Mouse (Mus musculus): ENCODE data around the gene Abhd6. TPM values are rescaled to one million over a fixed set of nuclear protein-coding genes. Genes with fewer than 3 reads are reported as not detected.

Gene Abhd6
- polyA plus RNA-seq, 1 experiment from 2014 or later, result 23.8 TPM

DNA sequence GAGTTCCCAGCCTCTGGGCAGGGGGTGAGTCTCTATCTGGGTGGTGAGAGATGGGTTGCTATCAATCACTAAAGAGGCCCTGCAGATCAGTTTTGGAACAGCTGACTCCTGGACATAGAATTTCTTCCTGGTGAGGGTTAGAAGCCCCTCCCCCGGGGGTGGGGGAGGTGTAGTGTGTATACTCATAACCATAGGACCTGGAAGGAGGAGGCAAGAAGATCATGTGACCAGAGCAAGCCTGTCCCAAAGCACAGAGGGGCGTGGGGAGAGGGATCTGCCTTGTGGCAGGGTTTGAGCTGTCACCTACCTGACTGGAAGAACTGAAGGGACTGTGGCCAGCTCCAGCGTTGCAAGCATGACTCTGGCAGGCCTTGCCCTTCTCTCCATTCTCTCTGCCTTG lies 59.4 kb downstream of the Abhd6 start:
- Histone ChIP-seq H3K4me1 (ENCODE audit: control insufficient read depth, insufficient read depth, low read length) (peaks cover 3% of the 10 kb centered on the region; the same call in 1 of the 2 replicates), H3K27ac (replicated peaks; ENCODE audit: low read depth, low read length) (no peak overlapping the region), H3K4me3 (ENCODE audit: low read depth, low read length) (no peak overlapping the region), H3K9ac (ENCODE audit: low read length) (no peak overlapping the region), H3K9me3 (ENCODE audit: control insufficient read depth, low read length) (no peaks in the 10 kb centered on the region), H3K4me2 (ENCODE audit: low read depth, severe bottlenecking) (no peak overlapping the region), H3K36me3 (ENCODE audit: control insufficient read depth, insufficient read depth, low read length) (no peaks in the 10 kb centered on the region), H3K27me3 (ENCODE audit: control insufficient read depth, insufficient read depth, low read length) (no peaks in the 10 kb centered on the region)
- no peak for ATAC-seq (ENCODE audit: insufficient number of reproducible peaks, low FRiP score, low TSS enrichment, low read depth)
- 36% methylated on average over 3 of the region's 3 CpGs for WGBS
- peak; percentile 25 for DNase-seq (ENCODE audit: low spot score)

DNA sequence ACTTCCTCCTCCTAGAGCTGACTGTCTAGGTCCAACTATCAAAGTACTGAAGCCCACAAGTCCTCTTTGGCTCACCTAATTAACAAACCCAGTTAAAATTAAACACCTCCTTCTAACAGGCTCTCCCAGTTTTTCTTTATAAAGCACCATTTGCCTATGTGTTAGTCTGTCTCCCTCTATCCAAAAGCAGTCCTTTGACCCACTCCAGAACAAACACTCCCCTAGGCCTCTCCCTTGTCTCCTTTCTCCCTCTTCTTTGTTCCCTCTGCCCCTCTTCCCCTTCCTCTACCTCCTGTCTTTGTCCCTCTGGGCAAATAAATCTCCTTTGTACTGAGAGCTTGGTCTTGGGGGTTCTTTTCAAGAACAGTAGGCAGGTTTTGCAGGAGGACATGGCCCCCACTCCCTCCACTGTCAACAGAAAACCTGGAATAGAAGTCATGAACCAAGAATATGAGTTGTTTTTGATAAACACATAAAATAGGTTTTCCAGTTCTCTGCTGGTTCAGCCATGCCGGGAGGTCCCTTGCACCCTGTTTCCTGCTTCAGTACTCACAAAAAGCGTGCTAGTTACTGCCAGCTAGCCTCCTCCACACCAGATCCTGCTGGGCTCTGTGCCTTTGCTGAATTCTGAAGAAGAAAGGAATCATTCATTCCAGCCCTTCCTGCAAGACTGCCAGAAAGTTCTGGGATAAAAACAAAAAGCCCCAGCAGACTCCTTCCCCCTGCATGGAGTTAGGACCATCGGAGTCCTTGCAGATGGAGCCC lies 60.0 kb downstream of the Abhd6 start:
- no peak for ATAC-seq (ENCODE audit: insufficient number of reproducible peaks, low FRiP score, low TSS enrichment, low read depth)
- no peak overlapping the region for H3K9ac ChIP-seq (ENCODE audit: low read length)
- 0 out of 2 replicates have a peak overlapping the region, but pooled peaks have one; percentile 22 for H3K27ac ChIP-seq (replicated peaks; ENCODE audit: low read depth, low read length)
- H3K4me3 ChIP-seq (ENCODE audit: low read depth, low read length), result no peak overlapping the region
- H3K9me3 ChIP-seq (ENCODE audit: control insufficient read depth, low read length), result no peaks in the 10 kb centered on the region
- no peak overlapping the region for H3K4me2 ChIP-seq (ENCODE audit: low read depth, severe bottlenecking)
- DNase-seq (ENCODE audit: low spot score), result no peak
- no peaks in the 10 kb centered on the region for H3K36me3 ChIP-seq (ENCODE audit: control insufficient read depth, insufficient read depth, low read length)
- H3K27me3 ChIP-seq (ENCODE audit: control insufficient read depth, insufficient read depth, low read length), result no peaks in the 10 kb centered on the region
- H3K4me1 ChIP-seq (ENCODE audit: control insufficient read depth, insufficient read depth, low read length), result peaks cover 3% of the 10 kb centered on the region; the same call in 1 of the 2 replicates
- 75% methylated on average over 3 of the region's 3 CpGs for WGBS

DNA sequence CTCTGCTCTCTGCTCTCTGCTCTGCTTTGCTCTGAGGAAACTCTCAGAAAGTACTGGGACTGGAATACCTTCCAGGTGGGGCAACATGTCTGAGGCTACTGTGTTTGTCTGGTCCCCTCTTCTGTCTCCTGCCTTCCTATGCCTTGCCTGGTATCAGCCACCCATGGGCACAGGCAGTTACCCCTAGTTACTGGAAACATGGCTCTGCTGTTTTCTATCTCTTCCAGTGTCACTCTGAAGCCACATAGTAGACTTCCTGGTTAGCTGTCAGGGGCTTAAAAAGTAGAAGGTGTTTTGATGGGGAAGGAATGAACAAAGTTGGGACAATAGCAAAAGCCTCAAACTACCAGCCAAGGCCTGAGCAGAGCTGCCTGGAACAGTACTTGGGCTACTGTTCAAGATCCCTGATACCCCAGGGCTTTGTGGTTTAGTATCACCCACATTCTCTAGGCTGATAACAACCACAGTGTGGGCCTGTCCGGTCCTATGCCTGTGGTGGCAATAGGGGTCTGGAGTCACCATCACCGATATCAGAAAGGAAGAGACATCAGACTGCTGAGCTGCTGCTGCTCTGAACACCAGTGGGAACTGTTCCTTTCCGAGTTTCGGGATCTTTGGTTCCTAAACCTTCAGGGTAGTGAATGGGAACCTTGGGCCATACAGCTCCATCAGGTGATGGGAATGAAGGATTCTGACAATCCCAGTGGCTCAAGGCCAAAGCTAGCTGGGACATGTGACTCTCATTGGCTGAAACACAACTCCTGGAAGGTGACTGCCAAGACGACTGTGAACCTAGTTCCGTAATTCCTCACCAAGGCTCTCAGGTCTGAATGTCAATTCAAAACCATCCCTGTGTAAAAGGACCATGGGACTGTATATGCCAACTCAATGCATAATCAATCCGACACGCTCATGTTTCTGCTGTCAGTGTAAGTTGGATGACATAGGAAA lies 61.4 kb downstream of the Abhd6 start:
- Histone ChIP-seq H3K4me2 (ENCODE audit: low read depth, severe bottlenecking) (no peak overlapping the region), H3K36me3 (ENCODE audit: control insufficient read depth, insufficient read depth, low read length) (no peaks in the 10 kb centered on the region), H3K27ac (replicated peaks; ENCODE audit: low read depth, low read length) (no peak overlapping the region), H3K4me1 (ENCODE audit: control insufficient read depth, insufficient read depth, low read length) (peaks cover 3% of the 10 kb centered on the region; the same call in 1 of the 2 replicates), H3K27me3 (ENCODE audit: control insufficient read depth, insufficient read depth, low read length) (no peaks in the 10 kb centered on the region), H3K9me3 (ENCODE audit: control insufficient read depth, low read length) (no peaks in the 10 kb centered on the region), H3K9ac (ENCODE audit: low read length) (no peak overlapping the region), H3K4me3 (ENCODE audit: low read depth, low read length) (no peak overlapping the region)
- 92% methylated on average over 8 of the region's 8 CpGs for WGBS
- ATAC-seq (ENCODE audit: insufficient number of reproducible peaks, low FRiP score, low TSS enrichment, low read depth) (no peak), DNase-seq (ENCODE audit: low spot score) (no peak)

DNA sequence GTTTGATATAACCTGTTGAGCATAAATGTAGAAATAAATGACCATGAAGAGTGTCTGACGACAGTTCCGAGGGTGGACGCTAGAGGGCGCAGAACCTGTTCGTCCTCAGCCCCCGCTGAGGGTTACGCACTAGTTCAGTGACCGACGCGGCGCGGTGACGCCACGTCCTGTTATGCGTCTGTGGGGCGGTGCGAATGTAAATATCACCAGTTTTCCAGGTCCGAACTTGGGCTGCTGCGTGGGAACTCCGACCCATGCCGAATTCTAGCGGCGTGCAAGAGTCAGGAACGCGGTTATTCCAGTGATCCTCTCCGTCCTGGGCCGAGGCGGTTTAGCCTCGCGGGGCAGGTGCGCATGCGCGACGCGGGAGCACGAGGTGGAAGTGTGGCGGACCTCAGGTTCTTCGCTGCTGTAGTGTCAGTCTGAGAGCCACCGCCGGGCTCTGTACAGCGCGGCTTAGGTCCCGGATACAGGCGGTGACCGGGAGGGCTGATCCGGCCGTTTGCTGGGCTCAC lies 77.5 kb downstream of the Abhd6 start, which contains the start of gene Rpp14:
TSS of gene Rpp14 (plus strand) at position 203 of the 515 bp plus-strand sequence.
- H3K4me3 ChIP-seq (ENCODE audit: low read depth, low read length), result peak within 1 kb of the TSS; percentile 71
- ATAC-seq (ENCODE audit: insufficient number of reproducible peaks, low FRiP score, low TSS enrichment, low read depth) (peak; percentile 94), DNase-seq (ENCODE audit: low spot score) (peak; percentile 98)
- no peaks in the 10 kb centered on the region for H3K4me1 ChIP-seq (ENCODE audit: control insufficient read depth, insufficient read depth, low read length)
- no peaks in the 10 kb centered on the region for H3K27me3 ChIP-seq (ENCODE audit: control insufficient read depth, insufficient read depth, low read length)
- peak within 1 kb of the TSS; percentile 86 for H3K27ac ChIP-seq (replicated peaks; ENCODE audit: low read depth, low read length)
- no peaks in the 10 kb centered on the region for H3K9me3 ChIP-seq (ENCODE audit: control insufficient read depth, low read length)
- H3K4me2 ChIP-seq (ENCODE audit: low read depth, severe bottlenecking), result peak within 1 kb of the TSS; percentile 80
- H3K36me3 ChIP-seq (ENCODE audit: control insufficient read depth, insufficient read depth, low read length), result no peaks in the 10 kb centered on the region
- WGBS, result under 1% methylated on average over 47 of the region's 47 CpGs
- peak within 1 kb of the TSS; percentile 85 for H3K9ac ChIP-seq (ENCODE audit: low read length)

DNA sequence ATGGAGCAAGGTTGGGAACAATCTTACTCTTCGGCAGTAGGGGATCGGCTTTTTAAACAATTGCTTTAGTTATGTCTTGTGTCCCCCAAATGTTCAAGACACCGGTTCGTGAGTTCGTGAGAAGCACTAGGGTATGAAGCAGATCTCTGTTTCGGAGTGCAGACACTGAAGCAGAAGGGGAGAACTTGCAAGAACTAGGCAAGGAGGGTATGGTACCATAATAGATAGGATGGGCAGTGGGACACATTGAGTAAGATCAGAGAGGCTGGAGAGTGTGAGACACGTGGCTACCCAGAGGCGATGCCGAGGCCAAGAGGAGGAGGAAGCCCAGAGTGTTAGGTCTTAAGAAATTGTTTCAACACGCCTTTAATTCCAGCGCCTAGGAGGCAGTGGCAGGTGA lies 78.0 kb downstream of the Abhd6 start:
- H3K9ac ChIP-seq (ENCODE audit: low read length), result peak overlapping the region; percentile 85
- H3K4me1 ChIP-seq (ENCODE audit: control insufficient read depth, insufficient read depth, low read length), result no peaks in the 10 kb centered on the region
- ATAC-seq (ENCODE audit: insufficient number of reproducible peaks, low FRiP score, low TSS enrichment, low read depth) (0 out of 2 replicates have a peak, but pooled peaks have one; percentile 19), DNase-seq (ENCODE audit: low spot score) (no peak)
- H3K9me3 ChIP-seq (ENCODE audit: control insufficient read depth, low read length), result no peaks in the 10 kb centered on the region
- 5% methylated on average over 11 of the region's 11 CpGs for WGBS
- no peaks in the 10 kb centered on the region for H3K27me3 ChIP-seq (ENCODE audit: control insufficient read depth, insufficient read depth, low read length)
- peak overlapping the region; percentile 71 for H3K4me3 ChIP-seq (ENCODE audit: low read depth, low read length)
- H3K36me3 ChIP-seq (ENCODE audit: control insufficient read depth, insufficient read depth, low read length), result no peaks in the 10 kb centered on the region
- peak overlapping the region; percentile 86 for H3K27ac ChIP-seq (replicated peaks; ENCODE audit: low read depth, low read length)
- peak overlapping the region; percentile 80 for H3K4me2 ChIP-seq (ENCODE audit: low read depth, severe bottlenecking)

DNA sequence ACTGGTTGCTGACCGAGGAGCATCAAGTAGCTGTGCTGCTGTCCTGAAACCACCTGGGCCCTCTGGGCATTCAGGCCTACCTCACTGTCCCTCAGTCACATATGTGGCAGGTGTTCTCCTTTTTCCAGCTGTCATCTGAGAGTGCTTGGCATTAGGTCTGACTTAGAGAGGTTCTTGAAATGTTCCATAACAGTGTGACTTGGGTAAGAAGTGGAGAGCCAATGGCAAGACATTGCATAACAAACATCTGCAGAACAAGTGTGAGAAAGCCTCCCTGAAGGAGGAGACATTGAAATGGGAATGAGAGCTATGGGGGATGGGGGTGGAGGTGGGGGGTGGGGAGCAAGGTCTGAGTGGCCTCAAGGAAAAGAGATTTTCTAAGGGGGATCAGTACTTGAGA lies 80.2 kb downstream of the Abhd6 start:
- no peak overlapping the region for H3K9ac ChIP-seq (ENCODE audit: low read length)
- H3K9me3 ChIP-seq (ENCODE audit: control insufficient read depth, low read length), result no peaks in the 10 kb centered on the region
- no peak overlapping the region for H3K27ac ChIP-seq (replicated peaks; ENCODE audit: low read depth, low read length)
- no peaks in the 10 kb centered on the region for H3K36me3 ChIP-seq (ENCODE audit: control insufficient read depth, insufficient read depth, low read length)
- WGBS, result 93% methylated on average over 1 of the region's 1 CpGs
- H3K4me3 ChIP-seq (ENCODE audit: low read depth, low read length), result no peak overlapping the region
- H3K4me2 ChIP-seq (ENCODE audit: low read depth, severe bottlenecking), result no peak overlapping the region
- no peak for DNase-seq (ENCODE audit: low spot score)
- ATAC-seq (ENCODE audit: insufficient number of reproducible peaks, low FRiP score, low TSS enrichment, low read depth), result no peak
- H3K27me3 ChIP-seq (ENCODE audit: control insufficient read depth, insufficient read depth, low read length), result no peaks in the 10 kb centered on the region
- no peaks in the 10 kb centered on the region for H3K4me1 ChIP-seq (ENCODE audit: control insufficient read depth, insufficient read depth, low read length)

DNA sequence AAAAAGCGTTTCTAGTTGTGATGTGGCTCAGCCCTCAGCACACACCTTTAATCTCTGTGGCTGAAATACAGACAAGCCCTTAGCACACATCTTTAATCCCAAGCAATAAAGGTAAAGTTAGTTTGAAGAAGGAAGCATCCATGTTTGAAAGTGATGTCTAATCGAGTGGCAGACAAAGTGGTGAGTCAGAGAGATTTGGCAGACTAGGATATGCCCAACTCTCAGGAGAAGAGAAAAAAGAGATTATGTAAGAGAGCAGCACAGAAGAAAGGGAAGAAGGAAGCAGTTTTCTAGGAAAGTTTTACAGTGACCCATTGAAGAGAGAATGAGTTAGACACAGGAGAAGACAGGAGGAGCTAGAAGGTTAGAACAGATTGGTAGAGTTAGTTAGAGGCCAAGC lies 86.3 kb downstream of the Abhd6 start:
- no peak overlapping the region for H3K4me3 ChIP-seq (ENCODE audit: low read depth, low read length)
- H3K27me3 ChIP-seq (ENCODE audit: control insufficient read depth, insufficient read depth, low read length), result no peaks in the 10 kb centered on the region
- WGBS, result 96% methylated on average over 2 of the region's 2 CpGs
- no peak overlapping the region for H3K9ac ChIP-seq (ENCODE audit: low read length)
- H3K4me2 ChIP-seq (ENCODE audit: low read depth, severe bottlenecking), result no peak overlapping the region
- H3K27ac ChIP-seq (replicated peaks; ENCODE audit: low read depth, low read length), result no peak overlapping the region
- H3K4me1 ChIP-seq (ENCODE audit: control insufficient read depth, insufficient read depth, low read length), result no peaks in the 10 kb centered on the region
- no peaks in the 10 kb centered on the region for H3K9me3 ChIP-seq (ENCODE audit: control insufficient read depth, low read length)
- no peak for DNase-seq (ENCODE audit: low spot score)
- no peaks in the 10 kb centered on the region; the same call in 1 of the 2 replicates for H3K36me3 ChIP-seq (ENCODE audit: control insufficient read depth, insufficient read depth, low read length)
- no peak for ATAC-seq (ENCODE audit: insufficient number of reproducible peaks, low FRiP score, low TSS enrichment, low read depth)

DNA sequence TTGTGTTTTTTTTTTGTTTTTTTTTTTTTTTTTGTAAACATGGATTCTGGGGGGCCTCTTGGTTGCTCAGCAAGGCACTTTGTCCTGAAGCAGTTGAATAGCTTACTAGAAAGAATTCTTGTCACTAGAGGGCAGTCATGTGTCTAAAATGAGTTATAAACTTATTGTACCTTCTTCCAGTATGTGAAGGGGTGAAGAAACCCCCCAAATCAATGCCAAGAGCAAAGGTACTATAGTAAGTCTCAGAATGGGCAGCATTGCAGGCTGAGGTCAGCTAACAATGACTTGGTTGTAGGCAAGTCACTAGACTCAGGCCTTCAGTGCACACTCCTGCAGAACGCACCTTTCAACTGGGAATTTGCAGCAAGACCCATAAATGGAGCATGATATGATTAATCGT lies 89.9 kb downstream of the Abhd6 start:
- Histone ChIP-seq H3K9ac (ENCODE audit: low read length) (no peak overlapping the region), H3K4me2 (ENCODE audit: low read depth, severe bottlenecking) (no peak overlapping the region), H3K27me3 (ENCODE audit: control insufficient read depth, insufficient read depth, low read length) (no peaks in the 10 kb centered on the region), H3K9me3 (ENCODE audit: control insufficient read depth, low read length) (no peaks in the 10 kb centered on the region), H3K36me3 (ENCODE audit: control insufficient read depth, insufficient read depth, low read length) (no peaks in the 10 kb centered on the region; the same call in 1 of the 2 replicates), H3K4me1 (ENCODE audit: control insufficient read depth, insufficient read depth, low read length) (no peaks in the 10 kb centered on the region), H3K27ac (replicated peaks; ENCODE audit: low read depth, low read length) (no peak overlapping the region), H3K4me3 (ENCODE audit: low read depth, low read length) (no peak overlapping the region)
- 89% methylated on average over 2 of the region's 2 CpGs for WGBS
- peak; percentile 47; the same call in 1 of the 2 replicates for ATAC-seq (ENCODE audit: insufficient number of reproducible peaks, low FRiP score, low TSS enrichment, low read depth)
- no peak for DNase-seq (ENCODE audit: low spot score)

All from limb, embryonic 11.5 days (tissue).